Mouse (Mus musculus): ENCODE measurements around the gene Tex22. TPM values are rescaled to one million over a fixed set of nuclear protein-coding genes. Genes with fewer than 3 reads are reported as not detected.

Tex22 gene
- total RNA-seq, 2 experiments from 2014 or later = 0.27 TPM; not detected in 1

- peak; percentile 53 for DNase-seq (ENCODE audit: low spot score)
Measured at GRCm38 (mm10) chr12:113100448-113101076, 26.3 kb downstream of the Tex22 start.

GRCm38 (mm10) chr12:113101251-113101960 is 27.1 kb downstream of the Tex22 start:
- DNase-seq (ENCODE audit: low spot score) = no peak

DNA sequence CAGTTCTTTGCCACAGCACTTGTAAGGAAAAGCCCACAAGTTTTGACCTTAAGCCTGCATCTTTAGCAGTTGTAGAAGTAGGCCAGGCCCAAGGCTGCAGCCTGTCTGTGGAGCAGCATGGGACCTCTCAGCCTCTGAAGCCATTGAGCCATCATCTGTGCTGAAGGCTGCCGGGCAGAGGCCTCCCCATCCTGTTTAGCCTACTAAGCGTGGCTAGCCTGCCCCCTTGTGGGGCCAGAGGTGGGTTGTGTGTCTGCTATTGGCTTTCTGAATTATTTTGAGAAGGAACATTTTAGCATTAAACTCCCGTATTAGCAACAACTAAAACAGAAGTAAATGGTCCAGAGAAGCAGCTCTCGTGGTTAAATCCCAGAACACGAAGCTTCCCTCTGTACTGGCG is 28.2 kb downstream of the Tex22 start:
- peak; percentile 45 for DNase-seq (ENCODE audit: low spot score)

DNA sequence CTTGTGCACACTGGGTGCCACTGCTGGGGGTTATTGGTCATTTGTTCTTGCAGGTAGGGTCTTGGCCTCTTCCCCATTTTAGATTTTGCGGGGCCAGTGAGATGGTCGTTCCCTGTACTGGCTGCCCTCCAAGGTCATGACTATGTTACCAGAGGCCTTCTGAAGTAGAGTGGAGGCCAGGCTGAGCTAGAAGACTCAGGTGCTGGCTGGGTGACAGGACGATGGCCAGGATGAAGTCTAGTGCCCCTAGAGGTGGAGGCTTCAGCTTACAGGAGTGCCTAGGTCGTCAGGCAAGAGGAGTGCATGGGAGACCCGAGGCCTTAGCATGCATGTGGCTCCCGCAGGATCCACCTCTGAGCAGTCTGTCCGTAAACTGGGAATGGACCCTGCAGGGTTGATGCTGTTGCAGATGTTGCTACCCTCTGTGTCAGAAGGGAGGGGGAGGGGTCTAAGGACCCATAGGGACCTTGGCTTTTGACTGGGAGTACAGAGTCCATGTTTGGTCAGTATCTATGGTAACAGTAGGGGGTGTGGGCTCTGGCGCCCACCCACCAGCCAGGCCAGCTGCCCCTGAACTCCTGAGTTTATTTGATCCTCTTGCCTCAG is 29.6 kb downstream of the Tex22 start:
- DNase-seq (ENCODE audit: low spot score) = no peak

- DNase-seq (ENCODE audit: low spot score) = no peak
Measured at GRCm38 (mm10) chr12:113106386-113106785, 32.1 kb downstream of the Tex22 start.

- DNase-seq (ENCODE audit: low spot score) = no peak
Measured at GRCm38 (mm10) chr12:113107431-113108124, 33.3 kb downstream of the Tex22 start.

- DNase-seq (ENCODE audit: low spot score) = no peak
Measured at GRCm38 (mm10) chr12:113108528-113109283, 34.4 kb downstream of the Tex22 start.

- no peak for DNase-seq (ENCODE audit: low spot score)
Measured at GRCm38 (mm10) chr12:113109801-113110200, 35.5 kb downstream of the Tex22 start.

DNA sequence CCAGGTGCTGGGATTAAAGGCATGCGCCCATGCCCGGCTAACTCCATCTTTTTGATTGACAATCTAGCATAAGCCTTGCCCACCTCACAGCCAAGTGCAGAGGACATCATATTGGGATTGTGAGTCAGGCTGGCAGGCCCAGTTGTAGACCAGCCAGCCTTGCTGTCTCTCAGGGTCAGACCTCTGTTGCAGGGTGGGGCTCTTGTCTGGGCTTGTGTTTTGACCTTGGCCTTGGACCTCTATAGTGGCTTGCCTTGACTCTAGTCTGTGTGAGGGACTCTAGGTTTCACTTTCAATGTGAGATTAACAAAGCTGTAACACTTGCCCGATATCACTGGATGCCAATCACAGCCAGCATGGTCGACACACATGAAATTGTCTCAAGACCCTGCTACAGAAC is 39.8 kb downstream of the Tex22 start:
- DNase-seq (ENCODE audit: low spot score) = no peak

DNA sequence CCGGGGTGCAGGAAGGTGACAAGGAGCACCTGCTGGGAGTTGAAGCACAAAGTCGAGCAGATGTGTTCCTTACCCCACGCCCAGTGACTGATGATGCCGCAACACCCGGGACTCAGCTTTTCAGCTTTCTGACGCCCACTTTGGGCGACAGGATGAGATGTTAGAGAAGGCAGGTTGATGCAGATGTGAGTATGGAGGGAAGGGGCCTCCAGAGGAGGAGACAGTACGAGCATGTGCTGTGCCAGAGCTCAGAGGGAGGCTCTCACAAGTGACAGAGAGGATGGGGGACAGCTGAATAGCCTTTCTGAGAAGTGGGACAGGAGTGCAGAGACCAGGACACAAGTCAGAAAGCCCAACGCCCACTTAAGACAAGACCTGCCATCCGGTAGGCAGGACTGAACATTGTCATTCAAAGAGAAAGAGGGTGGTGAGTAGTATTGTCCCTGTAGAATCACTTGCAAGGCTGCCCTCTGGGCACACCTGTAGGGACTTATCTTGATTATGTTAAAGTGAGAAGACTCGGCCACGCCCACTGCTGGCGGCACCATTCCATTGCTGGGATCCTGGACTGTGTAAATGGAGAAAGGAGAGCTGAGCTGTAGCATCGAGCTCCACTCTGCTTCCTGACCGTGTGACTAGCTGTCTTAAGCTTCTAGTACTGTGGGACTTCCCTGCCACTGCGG is 40.7 kb downstream of the Tex22 start:
- no peak for DNase-seq (ENCODE audit: low spot score)

DNA sequence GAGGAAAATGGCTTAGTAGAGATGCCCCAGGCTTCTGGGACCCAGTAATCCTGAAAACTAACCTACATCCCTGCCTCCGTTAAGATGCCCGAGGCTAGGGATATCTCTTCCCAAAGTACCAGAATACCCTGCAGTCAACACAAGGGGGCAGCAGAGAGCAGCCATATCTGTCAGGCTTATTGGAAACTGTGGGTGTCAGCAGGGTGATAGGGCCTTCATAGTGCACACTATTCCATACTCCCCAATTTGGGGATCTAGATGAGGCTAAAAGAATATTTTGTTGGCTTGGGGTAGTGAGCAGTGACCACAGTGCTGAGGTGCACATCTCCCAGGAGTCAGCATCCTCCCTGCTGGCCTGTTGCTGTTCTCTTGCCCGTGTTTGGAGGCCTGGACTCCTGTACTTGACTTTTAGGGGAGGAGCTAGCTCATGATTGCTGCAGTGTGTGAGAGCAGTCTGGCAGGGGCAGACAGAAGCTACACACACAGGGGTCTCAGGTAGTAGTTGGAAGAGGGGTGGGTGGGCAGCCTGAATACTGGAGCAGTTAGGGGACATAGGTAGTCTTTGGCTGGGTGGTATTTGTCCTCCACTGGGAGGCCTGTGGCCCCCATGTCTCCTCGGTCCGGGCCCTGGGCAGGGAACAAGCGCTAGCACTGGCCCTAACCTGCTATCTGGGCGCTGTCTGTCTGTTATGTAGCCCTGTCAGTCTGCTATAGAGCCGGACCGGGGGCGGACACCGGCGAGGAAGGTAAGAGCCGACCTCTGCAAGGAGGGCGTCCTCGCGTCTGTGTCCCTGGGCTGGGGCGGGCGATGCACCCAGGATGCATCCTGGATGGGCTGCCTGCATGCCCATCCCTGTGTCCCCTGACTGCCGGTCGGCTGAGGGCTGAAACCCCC is 45.5 kb downstream of the Tex22 start:
- peak; percentile 89 for DNase-seq (ENCODE audit: low spot score)

GRCm38 (mm10) chr12:113124726-113125125 is 50.4 kb downstream of the Tex22 start:
- peak; percentile 77 for DNase-seq (ENCODE audit: low spot score)

DNA sequence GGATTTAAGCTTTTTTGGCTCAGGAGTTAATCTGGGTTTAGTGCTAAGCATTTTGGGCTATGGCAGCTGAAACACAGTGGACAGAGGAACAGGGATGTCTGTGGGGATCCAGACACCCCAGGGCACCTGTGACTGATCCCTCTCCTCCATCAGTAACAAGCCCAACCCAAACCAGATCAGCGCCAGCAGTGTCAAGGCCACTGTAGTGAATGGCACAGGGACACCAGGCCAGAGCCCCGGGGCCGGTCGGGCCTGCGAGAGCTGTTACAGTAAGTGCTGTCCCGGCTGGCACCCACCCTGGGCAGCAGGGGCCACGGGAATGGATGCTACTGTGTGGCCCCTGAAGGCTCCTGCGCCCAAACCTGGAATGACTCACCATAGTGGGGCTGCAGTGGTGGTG is 56.4 kb downstream of the Tex22 start:
- DNase-seq (ENCODE audit: low spot score) = no peak

GRCm38 (mm10) chr12:113131601-113132000 is 57.3 kb downstream of the Tex22 start:
- DNase-seq (ENCODE audit: low spot score) = no peak

- peak; percentile 67 for DNase-seq (ENCODE audit: low spot score)
Measured at GRCm38 (mm10) chr12:113132567-113132966, 58.3 kb downstream of the Tex22 start.

DNA sequence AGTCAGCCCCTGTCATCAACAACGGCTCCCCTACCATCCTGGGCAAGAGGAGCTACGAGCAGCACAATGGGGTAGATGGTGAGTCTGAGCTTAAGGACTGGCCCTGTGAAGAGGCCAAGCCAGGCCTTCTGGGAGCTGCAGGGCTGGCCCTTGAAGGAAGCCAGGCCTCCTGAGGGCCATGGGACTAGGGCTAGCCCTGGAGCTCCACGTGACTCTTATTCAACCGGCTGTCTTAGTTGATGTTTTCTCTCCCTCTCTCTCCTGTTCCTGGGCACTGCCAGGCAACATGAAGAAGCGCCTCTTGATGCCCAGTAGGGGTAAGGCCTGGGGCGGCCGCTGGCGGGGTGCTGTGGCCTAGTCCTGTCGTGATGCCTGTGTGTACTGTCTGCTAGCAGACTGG is 59.0 kb downstream of the Tex22 start:
- DNase-seq (ENCODE audit: low spot score) = no peak

DNA sequence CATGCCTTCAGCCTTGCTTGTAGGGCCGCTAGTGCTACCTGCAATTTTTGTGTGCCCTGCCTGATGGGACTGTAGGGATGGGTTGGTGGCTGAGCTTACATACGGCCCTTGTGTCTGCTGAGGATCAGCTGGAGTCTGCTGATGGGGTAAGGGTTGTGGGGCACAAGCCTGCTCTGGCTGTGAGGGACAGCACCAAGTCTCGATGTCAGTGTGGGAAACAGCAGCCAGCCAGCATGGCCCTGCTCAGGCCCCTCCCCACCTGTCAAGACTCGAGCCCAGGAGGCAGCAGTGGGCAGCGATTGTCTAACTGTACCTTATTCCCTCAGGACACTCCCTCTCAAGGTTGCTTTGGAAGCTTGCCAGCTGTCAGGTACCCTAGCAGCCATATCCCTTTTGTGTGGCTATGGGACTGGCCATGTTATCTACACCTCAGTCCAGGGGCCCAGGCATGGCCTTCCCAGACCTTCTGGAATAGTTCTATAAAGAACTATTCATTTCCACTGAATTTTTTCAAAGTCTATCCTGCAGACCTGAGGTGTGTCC is 59.6 kb downstream of the Tex22 start:
- no peak for DNase-seq (ENCODE audit: low spot score)

- no peak for DNase-seq (ENCODE audit: low spot score)
Measured at GRCm38 (mm10) chr12:113134502-113134901, 60.2 kb downstream of the Tex22 start.

DNA sequence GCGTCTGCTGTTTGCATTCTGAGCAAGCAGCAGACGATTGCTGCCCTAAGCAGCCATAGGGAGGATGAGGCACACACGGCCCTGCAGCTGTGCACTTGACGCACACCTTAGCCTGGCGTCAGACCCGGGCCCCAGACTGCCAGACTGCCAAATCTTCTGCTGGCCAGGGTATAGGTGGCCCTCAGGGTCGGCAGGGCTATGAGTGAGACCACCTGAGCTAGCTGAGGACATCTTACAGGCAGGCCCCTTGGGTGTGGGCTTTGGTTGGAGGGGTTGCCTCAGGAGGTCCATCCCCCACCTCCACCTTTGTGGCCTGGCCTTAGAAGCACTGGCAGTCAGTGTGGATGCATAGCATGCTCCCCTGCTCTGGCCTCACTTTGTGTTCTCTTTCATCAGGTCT is 61.1 kb downstream of the Tex22 start:
- no peak for DNase-seq (ENCODE audit: low spot score)
